9 mouse cellular contexts compared by ENCODE assay signal in genomic region chr13:117202755-117203471, GRCm38 (mm10). TPM values are rescaled to one million over a fixed set of nuclear protein-coding genes. Genes with fewer than 3 reads are reported as not detected.
A peak's percentile ranks its signal among the peaks of the same experiment; 100 is the strongest.
DNase-seq lines count a peak whose midpoint lies in the region; ATAC-seq and TF ChIP-seq lines count a peak whose summit lies in the region.
"Had no signal": no experiment of that assay in that cellular context is flagged by ENCODE, and none has a peak within 500 bp of the region (broad histone marks: within the 10 kb centered on the region; RNA-seq: fewer than 3 reads in every experiment).

No protein-coding gene starts in this region.

- H3K36me3 ChIP-seq in heart, adult 2 months (ENCODE audit: control insufficient read depth, insufficient read depth, low read length): no peaks in the 10 kb centered on the region
- no peaks in the 10 kb centered on the region for H3K36me3 ChIP-seq in embryonic facial prominence, embryonic 10.5 days (replicated peaks)
- no peaks in the 10 kb centered on the region for H3K36me3 ChIP-seq in hindbrain, postnatal 0 days (ENCODE audit: insufficient read depth, low read length)
- H3K36me3 ChIP-seq in midbrain, embryonic 13.5 days: no peaks in the 10 kb centered on the region
- H3K36me3 ChIP-seq: lung, embryonic 15.5 days had no signal

- DNase-seq in heart, adult 2 months: no peak
- DNase-seq in heart, adult 8-10 months (ENCODE audit: low spot score): no peak
- DNase-seq in 3T3-L1 (ENCODE audit: low read depth, low spot score) (peak; percentile 56), R1 (ENCODE audit: low read depth, low spot score) (peak; percentile 58)
- peak; percentile 45 for DNase-seq in embryonic facial prominence, embryonic 10.5 days (ENCODE audit: low spot score)
- DNase-seq in hindbrain, postnatal 0 days (ENCODE audit: low spot score): peak; percentile 57

- H3K9ac ChIP-seq in heart, adult 2 months (ENCODE audit: low read depth, low read length): no peak overlapping the region
- no peak overlapping the region for H3K9ac ChIP-seq in hindbrain, postnatal 0 days (replicated peaks; ENCODE audit: low read length)
- no peak overlapping the region for H3K9ac ChIP-seq in midbrain, embryonic 13.5 days (replicated peaks)
- H3K9ac ChIP-seq: lung, embryonic 15.5 days had no signal

- intact Hi-C loops in heart, adult 2 months (cut with DNase I): loop anchor here (1.0 kb wide), 1 partner anchor 86 kb away; no protein-coding TSS in a partner anchor

- no peaks in the 10 kb centered on the region for H3K79me2 ChIP-seq in heart, adult 2 months (replicated peaks; ENCODE audit: control insufficient read depth, insufficient read depth, low read length)

- peak; percentile 73 for TF ChIP-seq CTCF in heart, adult 2 months (IDR thresholded peaks at IDR 0.05)
- peak; percentile 75 for TF ChIP-seq CTCF in hindbrain, postnatal 0 days (IDR thresholded peaks at IDR 0.05; ENCODE audit: low read depth)

- H3K4me2 ChIP-seq in hindbrain, postnatal 0 days (ENCODE audit: low read depth, low read length): 0 out of 2 replicates have a peak overlapping the region, but pooled peaks have one; percentile 10
- no peak overlapping the region; the same call in 1 of the 2 replicates for H3K4me2 ChIP-seq in midbrain, embryonic 13.5 days (replicated peaks)
- H3K4me2 ChIP-seq: lung, embryonic 15.5 days had no signal

- TF ChIP-seq POLR2A in heart, adult 2 months (IDR thresholded peaks at IDR 0.05; ENCODE audit: insufficient read depth, low read depth, low read length): no peak

- no peak for TF ChIP-seq EP300 in heart, adult 2 months (IDR thresholded peaks at IDR 0.05; ENCODE audit: insufficient read depth, low read depth, low read length)

- 35% methylated on average over 22 of the region's 22 CpGs for WGBS in heart, adult 2 months
- WGBS in embryonic facial prominence, embryonic 10.5 days: 50% methylated on average over 22 of the region's 22 CpGs
- WGBS in hindbrain, postnatal 0 days: 47% methylated on average over 22 of the region's 22 CpGs
- WGBS in midbrain, embryonic 13.5 days: 49% methylated on average over 22 of the region's 22 CpGs

- no peaks in the 10 kb centered on the region for H3K4me1 ChIP-seq in heart, adult 2 months (ENCODE audit: control insufficient read depth, insufficient read depth, low read length)
- no peaks in the 10 kb centered on the region; the same call in 1 of the 2 replicates for H3K4me1 ChIP-seq in embryonic facial prominence, embryonic 10.5 days
- H3K4me1 ChIP-seq in hindbrain, postnatal 0 days (ENCODE audit: insufficient read depth, low read length): no peaks in the 10 kb centered on the region
- no peaks in the 10 kb centered on the region for H3K4me1 ChIP-seq in midbrain, embryonic 13.5 days (replicated peaks)
- H3K4me1 ChIP-seq: lung, embryonic 15.5 days had no signal

- H3K27me3 ChIP-seq in heart, adult 2 months (ENCODE audit: control insufficient read depth, insufficient read depth, low read length): no peaks in the 10 kb centered on the region
- no peaks in the 10 kb centered on the region for H3K27me3 ChIP-seq in embryonic facial prominence, embryonic 10.5 days (replicated peaks; ENCODE audit: low read depth, poor library complexity, severe bottlenecking)
- H3K27me3 ChIP-seq in hindbrain, postnatal 0 days (ENCODE audit: insufficient read depth, low read length): no peaks in the 10 kb centered on the region
- H3K27me3 ChIP-seq in midbrain, embryonic 13.5 days: no peaks in the 10 kb centered on the region
- H3K27me3 ChIP-seq: lung, embryonic 15.5 days had no signal

- no peak overlapping the region for H3K4me3 ChIP-seq in heart, adult 2 months
- H3K4me3 ChIP-seq in embryonic facial prominence, embryonic 10.5 days: no peak overlapping the region
- no peak overlapping the region for H3K4me3 ChIP-seq in hindbrain, postnatal 0 days (ENCODE audit: low read length)
- no peak overlapping the region for H3K4me3 ChIP-seq in midbrain, embryonic 13.5 days (replicated peaks)
- H3K4me3 ChIP-seq: lung, embryonic 15.5 days had no signal

- no peak overlapping the region for H3K27ac ChIP-seq in heart, adult 2 months
- no peak overlapping the region for H3K27ac ChIP-seq in embryonic facial prominence, embryonic 10.5 days (replicated peaks)
- no peak overlapping the region for H3K27ac ChIP-seq in hindbrain, postnatal 0 days
- H3K27ac ChIP-seq in midbrain, embryonic 13.5 days: no peak overlapping the region
- H3K27ac ChIP-seq: lung, embryonic 15.5 days had no signal

- ATAC-seq in hindbrain, postnatal 0 days: peak; percentile 55
- peak; percentile 79 for ATAC-seq in midbrain, embryonic 13.5 days
- ATAC-seq in erythroblast, adult 5-6 weeks (replicated peaks; ENCODE audit: low FRiP score, poor library complexity, severe bottlenecking): no peak

- no peaks in the 10 kb centered on the region for H3K9me3 ChIP-seq in embryonic facial prominence, embryonic 10.5 days
- H3K9me3 ChIP-seq in hindbrain, postnatal 0 days (ENCODE audit: low read length): no peaks in the 10 kb centered on the region
- no peaks in the 10 kb centered on the region for H3K9me3 ChIP-seq in midbrain, embryonic 13.5 days
- H3K9me3 ChIP-seq: lung, embryonic 15.5 days had no signal

RNA-seq across cellular contexts. Expression of gene Emb, which starts 5.4 kb away (rescaled TPM):
- 1 to 10 TPM; 8.8 to 9.3 TPM for total RNA-seq in heart, adult 2 months (2021)
- 2.3 and 2.7 TPM in 2 replicates for polyA plus RNA-seq in heart, adult 2 months (2012; rRNA removed)
- 10 to 100 TPM in 2 of 4 experiments, 1 to 10 TPM in 2; 9.1 to 13.0 (median 9.7) TPM for total RNA-seq in heart, adult 8-10 months (2022)
- polyA plus RNA-seq in embryonic facial prominence, embryonic 10.5 days (2016; fragmentation: Nextera tagmentation; extraction: Ambion mirVana): 49.2 and 54.0 TPM in 2 replicates
- 9.3 and 10.8 TPM in 2 replicates for total RNA-seq in hindbrain, postnatal 0 days (2014; rRNA removed)
- 18.1 and 19.1 TPM in 2 replicates for polyA plus RNA-seq in hindbrain, postnatal 0 days (2015; fragmentation: Nextera tagmentation; extraction: Ambion mirVana)
- 13.4 and 14.4 TPM in 2 replicates for polyA plus RNA-seq in midbrain, embryonic 13.5 days (2015; fragmentation: Nextera tagmentation; extraction: Ambion mirVana)
- total RNA-seq in erythroblast, adult 5-6 weeks (2015; ENCODE audit: low replicate concordance): 58.3 and 62.8 TPM in 2 replicates
- 42.1 and 61.7 TPM in 2 replicates for total RNA-seq in erythroblast, adult 5-6 weeks (2017; ENCODE audit: low replicate concordance)

RNA-seq across cellular contexts. Expression of gene Gm17509, which starts 18.0 kb away (rescaled TPM):
- total RNA-seq in heart, adult 2 months (2021): not detected
- polyA plus RNA-seq in heart, adult 2 months (2012; rRNA removed): not detected in 2 replicates
- not detected for total RNA-seq in heart, adult 8-10 months (2022)
- polyA plus RNA-seq in embryonic facial prominence, embryonic 10.5 days (2016; fragmentation: Nextera tagmentation; extraction: Ambion mirVana): 0.45 and 0.59 TPM in 2 replicates
- total RNA-seq in hindbrain, postnatal 0 days (2014; rRNA removed): 0.54 and 0.73 TPM in 2 replicates
- 0.09 and 0.15 TPM in 2 replicates for polyA plus RNA-seq in hindbrain, postnatal 0 days (2015; fragmentation: Nextera tagmentation; extraction: Ambion mirVana)
- 0.68 and 0.71 TPM in 2 replicates for polyA plus RNA-seq in midbrain, embryonic 13.5 days (2015; fragmentation: Nextera tagmentation; extraction: Ambion mirVana)
- not detected in 2 replicates for total RNA-seq in erythroblast, adult 5-6 weeks (2015; ENCODE audit: low replicate concordance)
- total RNA-seq in erythroblast, adult 5-6 weeks (2017; ENCODE audit: low replicate concordance): not detected in 2 replicates
- polyA plus RNA-seq: lung, embryonic 15.5 days had no signal

Comparison
In these comparisons a context has a peak if more than half of its experiments do, and no peak if none do; other contexts are left out.
1. DNase-seq: peak in 3T3-L1 (single experiment), R1 (single experiment), embryonic facial prominence, embryonic 10.5 days (single experiment) and hindbrain, postnatal 0 days (single experiment); none in heart, adult 2 months (0 of 2) and heart, adult 8-10 months (single experiment).